Mouse (Mus musculus) liver, embryonic 14.5 days (tissue): Measurements from ENCODE around the gene Prkaa2.

Experiments
- CTCF ChIP-seq: IDR thresholded peaks from 2 replicates; pipeline ENCODE4 v1.5.1; 2016; ENCODE audit warnings: antibody characterized with exemption, low read depth, control low read depth
- EP300 ChIP-seq: IDR thresholded peaks from 2 replicates; pipeline ENCODE4 v1.6.1; 2016; ENCODE audit warnings: antibody characterized with exemption, low read depth

DNA sequence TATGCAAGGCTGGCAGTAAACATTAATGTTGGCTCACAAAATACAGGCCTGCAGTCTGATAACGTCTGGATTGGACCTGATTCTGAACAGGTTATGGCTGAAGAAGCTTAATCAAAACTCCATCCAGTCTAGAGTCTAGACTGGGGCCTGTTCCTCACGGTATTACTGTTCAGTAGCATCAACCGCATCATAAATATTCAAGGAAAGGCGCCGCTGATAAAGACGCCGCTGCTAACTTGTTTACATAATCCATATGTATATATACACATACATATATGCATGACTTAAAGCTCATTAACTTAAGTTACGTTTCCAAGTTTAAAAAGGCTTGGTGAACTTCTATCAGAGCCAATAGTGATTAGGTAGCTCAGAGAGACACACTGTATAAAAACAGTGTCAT, 78.6 kb downstream of the Prkaa2 start:
- TF ChIP-seq CTCF (no peak), EP300 (no peak)
